ENCODE assay signal across 24 mouse cellular contexts in the genomic region with DNA sequence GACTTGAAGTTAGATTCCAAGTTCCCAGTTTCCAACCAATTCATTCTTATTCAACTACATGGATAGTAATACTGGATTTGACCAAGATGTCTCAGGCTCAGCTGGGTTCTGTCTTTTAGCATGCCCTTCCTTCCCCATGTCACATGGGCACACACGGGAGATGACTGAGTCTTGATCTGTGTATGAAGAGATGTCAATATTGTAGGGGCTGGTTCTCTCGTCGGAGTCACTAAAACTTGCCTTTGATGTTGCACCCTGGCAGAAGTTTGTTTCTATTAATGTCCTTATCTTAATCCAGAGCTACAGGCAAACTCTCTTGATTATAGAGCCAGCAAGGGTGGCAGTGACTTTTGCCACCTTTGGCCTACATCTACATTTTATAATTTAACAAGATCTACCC. TPM values are rescaled to one million over a fixed set of nuclear protein-coding genes. Genes with fewer than 3 reads are reported as not detected.
A peak's percentile ranks its signal among the peaks of the same experiment; 100 is the strongest.
DNase-seq lines count a peak whose midpoint lies in the region; TF ChIP-seq lines count a peak whose summit lies in the region.
"Had no signal": no experiment of that assay in that cellular context is flagged by ENCODE, and none has a peak within 500 bp of the region (broad histone marks: within the 10 kb centered on the region; RNA-seq: fewer than 3 reads in every experiment).

No protein-coding gene starts in this region.

- intact Hi-C loops in heart, adult 2 months (cut with DNase I): no loop called here
- intact Hi-C loops in heart, postnatal 25 days (cut with DNase I): no loop called here
- intact Hi-C loops in heart, postnatal 10 days (cut with DNase I): no loop called here

- TF ChIP-seq EP300 in heart, adult 2 months (IDR thresholded peaks at IDR 0.05; ENCODE audit: insufficient read depth, low read depth, low read length): no peak

- peak overlapping the region; percentile 78 for H3K27ac ChIP-seq in heart, adult 2 months
- H3K27ac ChIP-seq in kidney, adult 2 months (ENCODE audit: insufficient read depth, low read depth, low read length): peak overlapping the region; percentile 74; the same call in 1 of the 2 replicates
- H3K27ac ChIP-seq: embryonic facial prominence, embryonic 15.5 days; forebrain, embryonic 15.5 days; hindbrain, embryonic 10.5 days; hindbrain, embryonic 14.5 days; intestine, embryonic 15.5 days; kidney, embryonic 15.5 days had no signal

- 62% methylated on average over 3 of the region's 3 CpGs for WGBS in heart, adult 2 months
- 86% methylated on average over 3 of the region's 3 CpGs for WGBS in kidney, adult 2 months

- no peak overlapping the region for H3K9ac ChIP-seq in heart, adult 2 months (ENCODE audit: low read depth, low read length)
- H3K9ac ChIP-seq: embryonic facial prominence, embryonic 15.5 days; forebrain, embryonic 15.5 days; hindbrain, embryonic 14.5 days; intestine, embryonic 15.5 days; kidney, embryonic 15.5 days had no signal

- no peak overlapping the region for H3K4me3 ChIP-seq in heart, adult 2 months
- H3K4me3 ChIP-seq in kidney, adult 2 months (ENCODE audit: insufficient read depth, low read depth, low read length): no peak overlapping the region
- H3K4me3 ChIP-seq: embryonic facial prominence, embryonic 15.5 days; erythroblast, embryonic 14.5 days; forebrain, embryonic 15.5 days; hindbrain, embryonic 10.5 days; intestine, embryonic 15.5 days; kidney, embryonic 15.5 days had no signal

- no peaks in the 10 kb centered on the region for H3K27me3 ChIP-seq in heart, adult 2 months (ENCODE audit: control insufficient read depth, insufficient read depth, low read length)
- no peaks in the 10 kb centered on the region for H3K27me3 ChIP-seq in kidney, adult 2 months (replicated peaks; ENCODE audit: control insufficient read depth, insufficient read depth, low read length)
- H3K27me3 ChIP-seq: CH12.LX; embryonic facial prominence, embryonic 15.5 days; forebrain, embryonic 15.5 days; intestine, embryonic 15.5 days; kidney, embryonic 15.5 days; Patski had no signal

- peak in 1 of 2 experiments; percentile 19 for DNase-seq in heart, adult 2 months
- DNase-seq in heart, postnatal 25 days (ENCODE audit: low spot score): no peak
- DNase-seq in kidney, adult 2 months: no peak
- DNase-seq in kidney, postnatal 14 days: no peak
- DNase-seq in heart, postnatal 10 days: peak; percentile 39 to 44
- no peak for DNase-seq in gastrocnemius, adult 8-10 months (ENCODE audit: low spot score in 2 of 2)
- DNase-seq in embryo, embryonic 9.5 days (ENCODE audit: extremely low spot score): no peak
- DNase-seq: adrenal gland, postnatal 14 days; cerebellum, adult 11-12 months; cerebellum, adult 9-10 months; cerebellum, postnatal 25 days; gastrocnemius, postnatal 14 days; kidney, adult 18-20 months had no signal

- H3K79me2 ChIP-seq in heart, adult 2 months (replicated peaks; ENCODE audit: control insufficient read depth, insufficient read depth, low read length): no peaks in the 10 kb centered on the region

- H3K4me1 ChIP-seq in heart, adult 2 months (ENCODE audit: control insufficient read depth, insufficient read depth, low read length): peaks cover 7% of the 10 kb centered on the region
- peaks cover 5% of the 10 kb centered on the region; the same call in 1 of the 2 replicates for H3K4me1 ChIP-seq in kidney, adult 2 months (ENCODE audit: control insufficient read depth, insufficient read depth, low read length)
- H3K4me1 ChIP-seq: forebrain, embryonic 15.5 days had no signal

- no peak for TF ChIP-seq CTCF in heart, adult 2 months (IDR thresholded peaks at IDR 0.05)
- no peak for TF ChIP-seq CTCF in kidney, adult 2 months (conservative IDR thresholded peaks at IDR 0.05; ENCODE audit: insufficient read depth, insufficient read length, low read depth, low read length)

- no peak for TF ChIP-seq POLR2A in heart, adult 2 months (IDR thresholded peaks at IDR 0.05; ENCODE audit: insufficient read depth, low read depth, low read length)
- TF ChIP-seq POLR2A in kidney, adult 2 months (IDR thresholded peaks at IDR 0.05; ENCODE audit: low read depth, low read length): no peak

- H3K36me3 ChIP-seq in heart, adult 2 months (ENCODE audit: control insufficient read depth, insufficient read depth, low read length): peaks cover 5% of the 10 kb centered on the region
- no peaks in the 10 kb centered on the region for H3K36me3 ChIP-seq in kidney, adult 2 months (ENCODE audit: control insufficient read depth, insufficient read depth, low read length)
- H3K36me3 ChIP-seq: embryonic facial prominence, embryonic 15.5 days; forebrain, embryonic 15.5 days; hindbrain, embryonic 10.5 days; intestine, embryonic 15.5 days; kidney, embryonic 15.5 days had no signal

RNA-seq across cellular contexts. Expression of a gene that starts 46.9 kb away (rescaled TPM):
- 1,000 to 10,000 TPM; 1,454 to 1,834 TPM for total RNA-seq in heart, adult 2 months (2021)
- polyA plus RNA-seq in heart, adult 2 months (2012; rRNA removed): 691 and 950 TPM in 2 replicates
- total RNA-seq in heart, postnatal 25 days (2021): 1,000 to 10,000 TPM; 2,092 to 2,205 TPM
- polyA plus RNA-seq in kidney, adult 2 months (2012; rRNA removed): 3.8 TPM in 1 of 2 replicates, not detected in the other
- total RNA-seq in heart, postnatal 10 days (2021): 1,000 to 10,000 TPM; 1,201 to 1,221 TPM
- 100 to 1,000 TPM; 244 to 301 (median 265) TPM for total RNA-seq in gastrocnemius, adult 8-10 months (2022)
- total RNA-seq: adrenal gland, postnatal 14 days; CH12.LX had no signal
- polyA plus RNA-seq: activated CD4-positive, CD25-positive, alpha-beta regulatory T cell, adult 4 months; erythroblast, embryonic 14.5 days; forebrain, embryonic 11.5 days; forebrain, embryonic 15.5 days; hindbrain, embryonic 10.5 days; hindbrain, embryonic 14.5 days had no signal

Comparison
In these comparisons a context has a peak if more than half of its experiments do, and no peak if none do; other contexts are left out.
1. DNase-seq: peak in heart, postnatal 10 days (2 of 2); none in heart, postnatal 25 days (single experiment), kidney, adult 2 months (single experiment), kidney, postnatal 14 days (single experiment), gastrocnemius, adult 8-10 months (0 of 2) and embryo, embryonic 9.5 days (single experiment).